Mouse (Mus musculus) liver, embryonic 13.5 days (tissue): Measurements from ENCODE around the gene Efcab2. TPM values are rescaled to one million over a fixed set of nuclear protein-coding genes. Genes with fewer than 3 reads are reported as not detected.
A peak's percentile ranks its signal among the peaks of the same experiment; 100 is the strongest.
"Not testable (repeated sequence)": the region's sequence is repeated elsewhere in the genome, so short reads cannot be mapped to it uniquely, and the experiment has no call there.

Source experiments
- ATAC-seq: fragments of 200-750 bp; cut with Nextera tagmentation; 2 replicates; pipeline ENCODE4 v1.8.0; 2017; ENCODE audit warnings: low read depth, mild to moderate bottlenecking, moderate number of reproducible peaks, moderate library complexity
- DNase-seq: peaks from one replicate; pipeline ENCODE4 v3.0.0; 2022
- H3K27ac ChIP-seq: fragments of 300-500 bp; sonication (generic); 2 replicates; pipeline ENCODE4 v1.5.1; 2015; ENCODE audit warnings: moderate library complexity, mild to moderate bottlenecking, inconsistent platforms
- H3K27me3 ChIP-seq: fragments of 300-500 bp; sonication (generic); 2 replicates; pipeline ENCODE4 v1.6.1; 2015; ENCODE audit warnings: mild to moderate bottlenecking, inconsistent platforms
- H3K36me3 ChIP-seq: fragments of 300-500 bp; sonication (generic); 2 replicates; pipeline ENCODE4 v1.6.1; 2015; ENCODE audit warnings: mild to moderate bottlenecking, inconsistent platforms
- H3K4me1 ChIP-seq: fragments of 300-500 bp; sonication (generic); replicated peaks from 2 replicates; pipeline ENCODE4 v1.6.1; 2015; ENCODE audit warnings: inconsistent platforms
- H3K4me2 ChIP-seq: fragments of 300-500 bp; sonication (generic); 2 replicates; pipeline ENCODE4 v1.6.1; 2015; ENCODE audit warnings: inconsistent platforms, mild to moderate bottlenecking, moderate library complexity
- H3K4me3 ChIP-seq: fragments of 300-500 bp; sonication (generic); replicated peaks from 2 replicates; pipeline ENCODE4 v1.5.1; 2015; ENCODE audit warnings: mild to moderate bottlenecking, inconsistent platforms
- H3K9ac ChIP-seq: fragments of 300-500 bp; sonication (generic); 2 replicates; pipeline ENCODE4 v1.6.1; 2015; ENCODE audit warnings: mild to moderate bottlenecking, inconsistent platforms
- H3K9me3 ChIP-seq: fragments of 300-500 bp; sonication (generic); replicated peaks from 2 replicates; pipeline ENCODE4 v1.6.1; 2016; ENCODE audit warnings: inconsistent platforms
- WGBS: fragments of 180-500 bp; shearing (Covaris S2); methylation state at CpG from one replicate; pipeline ENCODE4 v1.1.7; 2015; ENCODE audit not compliant: insufficient replicate concordance; 5-methylcytosine and 5-hydroxymethylcytosine counted together
- polyA plus RNA-seq: library from polyadenylated mRNA; unstranded; fragments of >200 nt; fragmentation: Nextera tagmentation; extraction: Ambion mirVana; gene quantifications from 2 replicates; pipeline ENCODE4 v1.2.1, GENCODE M21; 2015

Efcab2 gene
- polyA plus RNA-seq, 1 experiment from 2014 or later = 3.4 TPM

GRCm38 (mm10) chr1:178405445-178405911 is 407 bp upstream of the Efcab2 start:
- peak; percentile 71 for DNase-seq

GRCm38 (mm10) chr1:178406765-178407645 is 1.1 kb downstream of the Efcab2 start:
- WGBS = 58% methylated on average over 12 of the region's 12 CpGs
- Histone ChIP-seq H3K4me1 (peaks cover 26% of the 10 kb centered on the region), H3K4me3 (peak overlapping the region; percentile 86), H3K4me2 (peak overlapping the region; percentile 82), H3K9ac (peak overlapping the region; percentile 98), H3K27ac (peak overlapping the region; percentile 98), H3K27me3 (no peaks in the 10 kb centered on the region), H3K36me3 (no peaks in the 10 kb centered on the region), H3K9me3 (no peaks in the 10 kb centered on the region)
- DNase-seq (no peak), ATAC-seq (no peak)

More at GRCm38 (mm10) chr1:178405445-178405911, 407 bp upstream of the Efcab2 start:
- Histone ChIP-seq H3K27me3 (no peaks in the 10 kb centered on the region), H3K27ac (peak overlapping the region; percentile 98), H3K4me2 (peak overlapping the region; percentile 82), H3K4me1 (peaks cover 37% of the 10 kb centered on the region), H3K9ac (peak overlapping the region; percentile 98), H3K36me3 (no peaks in the 10 kb centered on the region), H3K9me3 (no peaks in the 10 kb centered on the region), H3K4me3 (peak overlapping the region; percentile 86)
- WGBS = under 1% methylated on average over 23 of the region's 23 CpGs
- ATAC-seq = peak; percentile 84

- Histone ChIP-seq H3K9ac (no peak overlapping the region), H3K9me3 (no peaks in the 10 kb centered on the region), H3K4me1 (peaks cover 20% of the 10 kb centered on the region), H3K4me3 (no peak overlapping the region), H3K4me2 (no peak overlapping the region), H3K27me3 (no peaks in the 10 kb centered on the region), H3K36me3 (no peaks in the 10 kb centered on the region), H3K27ac (no peak overlapping the region)
- ATAC-seq (no peak), DNase-seq (no peak)
- WGBS = 80% methylated on average over 2 of the region's 2 CpGs
Observed at GRCm38 (mm10) chr1:178407651-178408050, 1.8 kb downstream of the Efcab2 start.

DNA sequence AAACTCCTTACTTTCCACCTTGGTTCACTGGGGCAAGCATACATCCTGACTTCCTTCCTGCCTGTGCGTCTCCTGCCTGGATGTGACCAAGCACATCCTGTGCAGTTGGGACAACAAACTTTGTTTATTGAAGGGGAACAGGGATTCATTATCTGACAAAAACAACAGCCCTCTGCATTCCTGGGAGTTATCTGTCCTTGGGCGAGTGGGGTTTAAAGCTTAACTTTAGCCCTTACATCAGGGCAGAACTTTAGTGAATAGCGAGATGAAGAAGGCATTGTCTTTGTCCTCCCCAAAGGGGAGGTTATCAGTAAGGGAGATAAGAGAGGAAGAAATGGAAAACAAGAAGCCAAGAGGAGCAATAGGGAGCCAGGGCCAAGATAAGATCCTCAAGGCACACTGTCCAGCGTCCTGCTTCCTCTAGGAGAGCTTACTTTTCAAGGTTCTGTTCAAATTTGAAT is 3.0 kb downstream of the Efcab2 start:
- Histone ChIP-seq H3K9ac (no peak overlapping the region), H3K4me3 (no peak overlapping the region), H3K9me3 (no peaks in the 10 kb centered on the region), H3K27ac (no peak overlapping the region), H3K4me2 (no peak overlapping the region), H3K4me1 (peaks cover 18% of the 10 kb centered on the region), H3K27me3 (no peaks in the 10 kb centered on the region), H3K36me3 (no peaks in the 10 kb centered on the region)
- WGBS = 31% methylated on average over 4 of the region's 4 CpGs
- ATAC-seq (no peak), DNase-seq (no peak)

- H3K9me3 ChIP-seq, H3K4me2 ChIP-seq, H3K4me1 ChIP-seq, H3K36me3 ChIP-seq, H3K4me3 ChIP-seq, DNase-seq, ATAC-seq, H3K27ac ChIP-seq, H3K27me3 ChIP-seq, H3K9ac ChIP-seq: not testable (repeated sequence)
- WGBS = 83% methylated on average over 2 of the region's 2 CpGs
Observed at GRCm38 (mm10) chr1:178413367-178413766, 7.5 kb downstream of the Efcab2 start.

GRCm38 (mm10) chr1:178419608-178420007 is 13.7 kb downstream of the Efcab2 start:
- Histone ChIP-seq H3K9me3 (no peaks in the 10 kb centered on the region), H3K4me2 (no peak overlapping the region), H3K4me1 (no peaks in the 10 kb centered on the region), H3K27ac (no peak overlapping the region), H3K36me3 (no peaks in the 10 kb centered on the region), H3K9ac (no peak overlapping the region), H3K27me3 (no peaks in the 10 kb centered on the region), H3K4me3 (no peak overlapping the region)
- DNase-seq (no peak), ATAC-seq (no peak)
- 78% methylated on average over 2 of the region's 2 CpGs for WGBS

GRCm38 (mm10) chr1:178423662-178424061 is 17.8 kb downstream of the Efcab2 start:
- no peaks in the 10 kb centered on the region for H3K27me3 ChIP-seq
- H3K36me3 ChIP-seq = no peaks in the 10 kb centered on the region
- no peak overlapping the region for H3K9ac ChIP-seq
- DNase-seq = no peak
- no peak for ATAC-seq
- no peak overlapping the region for H3K4me2 ChIP-seq
- no peaks in the 10 kb centered on the region for H3K4me1 ChIP-seq
- H3K4me3 ChIP-seq = no peak overlapping the region
- no peak overlapping the region for H3K27ac ChIP-seq
- 90% methylated on average over 1 of the region's 1 CpGs for WGBS
- H3K9me3 ChIP-seq = no peaks in the 10 kb centered on the region

GRCm38 (mm10) chr1:178431619-178432444 is 25.9 kb downstream of the Efcab2 start:
- peak; percentile 61 for ATAC-seq
- Histone ChIP-seq H3K9ac (no peak overlapping the region; the same call in 1 of the 2 replicates), H3K36me3 (no peaks in the 10 kb centered on the region), H3K4me1 (peaks cover 25% of the 10 kb centered on the region), H3K9me3 (no peaks in the 10 kb centered on the region), H3K4me2 (no peak overlapping the region), H3K27me3 (no peaks in the 10 kb centered on the region), H3K4me3 (no peak overlapping the region), H3K27ac (no peak overlapping the region)
- 55% methylated on average over 4 of the region's 4 CpGs for WGBS
- DNase-seq = no peak

DNA sequence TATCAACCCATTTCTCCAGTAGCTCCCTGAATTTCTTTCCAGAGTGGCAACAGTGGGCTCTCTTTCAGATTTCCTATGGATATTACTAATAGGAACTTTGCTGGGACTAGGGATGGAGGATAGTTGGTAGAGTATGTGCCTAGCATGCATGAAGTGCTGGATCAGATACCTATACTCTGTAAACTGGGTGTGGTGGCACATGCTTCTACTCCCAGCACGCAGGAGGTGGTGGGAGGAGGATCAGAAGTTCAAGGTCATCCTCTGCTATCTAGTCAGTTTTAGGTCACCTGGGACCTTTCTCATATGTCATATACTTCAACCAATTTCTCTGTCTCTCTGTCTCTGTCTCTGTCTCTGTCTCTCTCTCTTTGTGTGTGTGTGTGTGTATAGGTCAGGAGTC is 27.7 kb downstream of the Efcab2 start:
- Histone ChIP-seq H3K9me3 (no peaks in the 10 kb centered on the region), H3K9ac (no peak overlapping the region), H3K27me3 (no peaks in the 10 kb centered on the region), H3K4me1 (peaks cover 25% of the 10 kb centered on the region), H3K4me2 (no peak overlapping the region), H3K36me3 (no peaks in the 10 kb centered on the region), H3K27ac (no peak overlapping the region), H3K4me3 (no peak overlapping the region)
- WGBS = 23% methylated on average over 1 of the region's 1 CpGs
- DNase-seq (no peak), ATAC-seq (no peak)

- no peak for ATAC-seq
- H3K27me3 ChIP-seq = no peaks in the 10 kb centered on the region
Observed at GRCm38 (mm10) chr1:178444407-178444806, 38.5 kb downstream of the Efcab2 start.

GRCm38 (mm10) chr1:178447036-178447435 is 41.2 kb downstream of the Efcab2 start:
- no peaks in the 10 kb centered on the region for H3K27me3 ChIP-seq
- no peak for DNase-seq
- H3K9me3 ChIP-seq = no peaks in the 10 kb centered on the region
- no peak overlapping the region for H3K9ac ChIP-seq
- no peaks in the 10 kb centered on the region for H3K36me3 ChIP-seq
- H3K4me2 ChIP-seq = no peak overlapping the region
- H3K4me1 ChIP-seq = peaks cover 40% of the 10 kb centered on the region
- ATAC-seq = peak; percentile 34; the same call in 1 of the 2 replicates
- H3K4me3 ChIP-seq = no peak overlapping the region
- WGBS = 31% methylated on average over 1 of the region's 1 CpGs
- H3K27ac ChIP-seq = no peak overlapping the region

More at GRCm38 (mm10) chr1:178444407-178444806, 38.5 kb downstream of the Efcab2 start:
- Histone ChIP-seq H3K4me2 (no peak overlapping the region), H3K9ac (no peak overlapping the region), H3K4me1 (peaks cover 40% of the 10 kb centered on the region), H3K36me3 (no peaks in the 10 kb centered on the region), H3K27ac (no peak overlapping the region), H3K4me3 (no peak overlapping the region), H3K9me3 (no peaks in the 10 kb centered on the region)
- WGBS = 33% methylated on average over 3 of the region's 3 CpGs
- no peak for DNase-seq
